Mouse (Mus musculus) heart, postnatal 25 days (tissue): ENCODE results near the gene Slco3a1. TPM values are rescaled to one million over a fixed set of nuclear protein-coding genes. Genes with fewer than 3 reads are reported as not detected.
A peak's percentile ranks its signal among the peaks of the same experiment; 100 is the strongest.

Experiments used
- DNase-seq: peaks from one replicate; pipeline ENCODE4 v3.0.0; 2022; ENCODE audit warnings: low spot score
- intact Hi-C: fragments of 180-260 bp; cut with DNase I; formaldehyde crosslinking; loops from one replicate; pipeline ENCODE4 v1.15.1; 2025
- total RNA-seq, 2 experiments: library from RNA; stranded (reverse); gene quantifications; 2 replicates each; pipeline ENCODE4 v1.2.3; 2021

Slco3a1 gene
- total RNA-seq, 2 experiments from 2014 or later: 95.3 to 105 TPM

DNA sequence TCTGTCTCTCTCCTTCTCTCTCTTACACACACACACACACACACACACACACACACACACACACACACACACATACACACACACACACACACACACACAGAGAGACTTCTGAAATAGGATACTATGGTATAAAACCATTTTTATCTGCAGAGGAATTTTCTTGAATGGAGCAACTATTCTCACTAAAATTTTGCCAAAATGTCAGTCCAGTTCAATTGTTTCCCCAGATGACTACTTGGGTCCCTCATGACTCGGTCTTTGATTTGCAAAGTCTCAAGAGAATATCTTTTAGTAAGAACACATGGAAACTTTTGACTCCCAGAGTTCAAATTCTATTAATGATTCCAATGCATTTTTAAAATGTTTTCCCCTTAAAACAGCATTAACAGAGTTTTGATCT, 60.8 kb downstream of the Slco3a1 start:
- DNase-seq: no peak
- intact Hi-C loops: no loop called here

DNA sequence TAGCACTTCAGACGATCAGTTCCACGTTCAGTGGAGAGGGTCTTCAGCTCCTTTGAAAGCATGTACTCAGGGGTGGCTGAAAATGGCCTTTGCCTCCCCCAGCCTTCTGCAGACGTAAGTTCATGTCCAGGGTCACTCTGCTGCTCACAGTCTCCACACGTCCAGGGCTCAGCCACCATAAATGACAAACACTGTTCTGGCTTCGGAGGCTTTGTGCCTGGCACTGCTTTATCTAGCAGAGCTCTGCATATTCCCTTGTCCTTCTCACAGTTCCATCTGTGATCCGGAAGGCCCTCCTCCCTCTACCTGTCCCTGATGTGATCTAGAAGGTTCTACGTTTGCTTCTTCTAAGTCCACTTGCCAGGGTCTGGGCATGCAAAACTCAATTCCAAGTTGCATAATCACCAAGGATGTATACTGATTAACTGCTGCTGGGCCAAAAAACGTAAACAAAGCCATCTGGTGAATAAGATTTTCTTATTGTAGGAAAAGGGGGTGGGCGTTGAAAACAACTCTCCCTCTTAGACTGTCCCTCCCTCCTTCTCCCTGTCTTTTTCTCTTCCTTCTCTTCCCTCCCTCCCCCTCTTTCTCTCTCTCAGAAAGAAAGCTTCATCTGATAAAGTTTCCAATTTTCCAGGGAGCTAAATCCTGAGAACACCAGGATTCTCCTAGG, 62.8 kb downstream of the Slco3a1 start:
- intact Hi-C loops: no loop called here
- DNase-seq: no peak

DNA sequence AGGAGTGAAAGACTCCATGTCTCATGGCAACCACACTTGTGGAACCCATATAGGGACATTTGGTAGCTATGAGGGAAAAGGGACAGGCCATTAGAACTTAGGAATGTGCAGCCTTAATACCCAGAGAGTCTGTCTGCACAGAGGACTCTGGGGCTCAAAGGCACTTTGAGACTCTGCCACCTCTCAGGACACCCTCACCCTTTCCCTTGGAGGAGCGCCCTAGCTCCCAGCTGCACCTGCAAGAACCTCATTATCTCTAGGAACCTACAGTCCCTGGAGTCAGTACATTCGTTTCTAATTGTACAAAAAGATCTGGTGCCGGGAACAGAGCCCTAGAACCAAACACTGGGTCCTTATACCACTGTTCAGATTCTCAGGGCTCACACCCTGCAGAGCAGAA, 66.4 kb downstream of the Slco3a1 start:
- intact Hi-C loops: no loop called here
- DNase-seq: no peak

DNA sequence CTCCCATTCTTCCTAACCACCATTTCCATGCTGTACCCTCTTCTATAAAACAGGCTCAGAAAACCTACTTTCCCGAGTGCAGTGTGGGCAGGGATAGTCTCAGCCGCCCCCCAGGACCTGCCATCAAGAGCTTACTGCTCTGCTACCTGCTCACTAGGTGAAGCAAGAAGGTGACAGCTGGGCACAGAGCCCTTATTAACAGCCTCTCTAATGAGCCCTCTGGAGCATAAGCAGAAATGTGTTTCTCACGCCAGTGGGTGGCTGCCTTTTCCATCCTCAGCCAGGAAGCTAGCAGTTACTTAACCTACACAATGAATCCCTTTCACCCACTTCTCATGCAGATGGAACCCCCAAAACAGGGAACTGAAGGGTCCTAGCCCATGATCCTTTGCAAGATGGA, 66.9 kb downstream of the Slco3a1 start:
- intact Hi-C loops: no loop called here
- no peak for DNase-seq

DNA sequence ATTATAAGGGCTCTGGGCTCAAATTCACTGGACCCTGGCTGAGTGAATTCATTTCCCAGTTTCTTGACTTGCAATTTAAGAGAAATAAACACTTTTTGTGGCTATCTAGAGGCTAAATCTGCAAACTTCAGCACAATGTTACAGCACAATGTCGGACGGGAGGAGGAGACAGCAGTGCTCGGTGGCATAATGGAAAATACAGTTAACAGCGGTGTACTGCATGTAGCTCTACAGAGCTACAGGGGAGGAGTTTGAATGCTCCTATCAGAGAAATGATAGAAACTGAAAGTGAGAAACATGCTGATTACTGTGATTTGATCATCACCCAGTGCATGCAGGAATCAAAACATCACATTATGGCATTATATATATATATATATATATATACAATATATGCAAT, 68.5 kb downstream of the Slco3a1 start:
- no peak for DNase-seq
- intact Hi-C loops: no loop called here

DNA sequence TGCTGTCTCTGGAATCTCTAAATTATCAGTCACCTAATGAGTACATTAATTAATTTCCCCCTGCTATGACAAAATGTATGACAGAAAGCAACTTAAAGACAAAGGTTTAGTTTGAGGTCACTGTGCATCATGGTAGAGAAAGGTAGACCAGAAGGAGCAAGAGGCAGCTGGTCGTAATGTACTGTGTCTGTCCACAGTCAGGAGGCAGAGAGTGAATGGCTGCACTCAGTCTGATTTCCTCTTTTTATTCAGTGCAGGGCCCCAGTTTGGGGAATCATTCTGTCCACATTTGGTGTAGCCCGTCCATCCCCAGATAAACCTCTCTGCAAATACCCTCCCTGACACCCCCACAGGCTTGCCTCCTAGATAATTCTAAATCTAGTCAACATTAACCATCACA, 68.9 kb downstream of the Slco3a1 start:
- DNase-seq: no peak
- intact Hi-C loops: no loop called here

DNA sequence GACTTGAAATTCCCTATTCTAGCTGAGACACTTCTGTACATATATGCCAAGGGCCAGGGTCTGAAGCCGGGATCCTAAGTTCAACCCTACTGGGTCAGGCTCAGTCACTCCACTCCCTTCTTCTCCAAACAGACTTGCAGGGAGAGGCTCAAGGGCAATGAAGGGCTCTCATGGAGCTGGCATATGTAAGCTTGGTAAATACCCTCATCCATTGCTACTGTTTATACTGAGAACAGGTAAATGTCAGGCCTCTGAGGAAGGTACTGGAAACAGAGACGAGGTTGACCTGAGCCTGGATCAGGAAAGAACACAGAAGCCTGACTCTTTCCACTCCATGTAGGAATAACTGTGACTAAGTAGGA, 70.6 kb downstream of the Slco3a1 start:
- DNase-seq: no peak
- intact Hi-C loops: no loop called here

DNA sequence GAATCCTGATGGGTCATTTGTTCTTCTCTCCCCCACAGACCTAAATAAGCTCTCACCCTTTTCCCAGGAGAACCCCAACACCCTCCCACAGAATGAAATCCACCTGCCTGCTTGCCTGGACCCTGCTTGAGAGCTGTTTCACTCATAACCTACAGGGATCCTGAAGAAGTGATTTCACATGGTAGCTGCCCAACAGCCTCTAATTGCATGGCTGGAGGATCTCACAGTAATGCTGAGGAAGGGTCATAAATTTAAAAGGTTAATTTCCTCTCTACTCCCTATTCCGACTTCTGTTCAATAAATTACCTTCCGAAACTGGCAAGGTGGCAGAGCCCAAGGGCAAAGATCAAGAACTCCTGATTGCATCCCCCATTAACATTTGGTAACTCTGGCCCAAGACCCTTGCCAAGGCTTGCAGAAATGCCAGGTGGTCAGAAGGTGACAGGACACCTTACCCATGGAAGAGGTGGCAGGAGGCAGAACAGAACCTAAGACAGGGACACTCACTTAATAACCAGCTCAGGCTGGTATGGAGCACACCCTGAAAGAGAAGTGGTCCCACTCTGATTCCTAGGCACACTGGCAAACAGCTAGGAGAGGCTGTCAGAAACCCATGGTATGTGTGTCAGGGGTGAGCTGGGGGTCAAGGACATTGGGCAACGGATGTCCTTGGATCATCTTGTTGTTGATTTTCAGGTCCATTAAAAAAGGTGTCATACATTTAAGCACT, 71.1 kb downstream of the Slco3a1 start:
- DNase-seq: no peak
- intact Hi-C loops: no loop called here

DNA sequence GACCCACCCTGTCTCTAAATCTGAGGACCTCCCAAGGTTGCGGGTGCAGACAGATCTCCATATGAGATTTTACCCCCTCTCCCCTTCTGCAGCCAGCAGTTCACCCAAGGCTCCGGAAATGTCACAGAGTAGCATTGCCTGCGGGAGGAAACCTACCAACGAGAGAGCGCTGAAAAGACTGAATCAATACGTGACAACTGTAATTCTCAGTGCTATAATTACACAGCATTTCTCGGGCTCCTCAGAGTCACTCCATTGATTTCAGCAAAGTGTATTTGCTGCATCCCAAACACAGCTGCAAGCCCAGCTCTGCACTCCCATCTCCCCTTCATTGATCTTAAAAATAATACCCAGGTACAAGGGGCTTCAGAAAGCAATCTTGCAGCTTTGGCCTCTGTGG, 82.8 kb downstream of the Slco3a1 start:
- intact Hi-C loops: loop anchor here (5.0 kb wide), 1 partner anchor 81 kb away; the partner anchor contains the start of gene Slco3a1
- no peak for DNase-seq

DNA sequence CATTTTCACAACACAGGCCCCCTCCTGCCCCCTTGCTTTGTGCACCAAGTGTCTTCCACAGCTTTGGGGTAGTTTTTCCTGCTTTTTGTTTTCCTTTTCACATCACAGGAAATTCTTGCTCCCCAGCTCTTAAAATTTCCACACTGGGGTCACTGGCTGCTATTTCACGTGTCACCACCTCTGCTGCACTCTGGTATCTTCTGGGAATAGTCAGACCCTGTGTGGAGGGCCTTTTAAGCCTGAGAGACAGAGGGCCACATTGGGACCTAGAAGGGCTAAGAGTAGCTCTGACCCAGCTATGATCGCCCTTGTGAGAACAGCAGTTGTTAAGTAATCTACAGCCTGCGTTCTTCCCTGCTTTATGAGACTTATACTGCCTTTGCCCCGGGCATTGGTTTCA, 87.7 kb downstream of the Slco3a1 start:
- intact Hi-C loops: no loop called here
- no peak for DNase-seq

DNA sequence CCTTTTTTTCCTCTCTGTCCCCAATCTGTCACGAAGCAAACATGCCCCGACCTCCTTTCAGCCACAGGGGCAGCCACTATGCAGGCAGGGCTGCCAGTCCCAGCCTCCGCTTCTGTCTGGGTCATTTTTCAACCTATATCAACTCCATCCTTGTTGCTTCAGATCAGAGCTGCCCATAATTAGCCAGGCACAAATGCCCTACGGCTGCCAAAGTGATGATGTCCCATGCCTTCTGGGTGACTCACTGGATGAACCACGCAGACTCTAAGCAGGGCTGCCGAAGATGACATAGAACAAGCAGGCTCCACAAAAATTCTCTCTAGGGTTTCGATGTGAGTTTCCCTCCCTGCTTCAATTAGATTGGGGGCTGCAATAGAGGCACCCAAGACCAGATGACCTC, 89.9 kb downstream of the Slco3a1 start:
- intact Hi-C loops: loop anchor here (5.0 kb wide), 1 partner anchor 83 kb away; no protein-coding TSS in a partner anchor
- peak; percentile 7 for DNase-seq

DNA sequence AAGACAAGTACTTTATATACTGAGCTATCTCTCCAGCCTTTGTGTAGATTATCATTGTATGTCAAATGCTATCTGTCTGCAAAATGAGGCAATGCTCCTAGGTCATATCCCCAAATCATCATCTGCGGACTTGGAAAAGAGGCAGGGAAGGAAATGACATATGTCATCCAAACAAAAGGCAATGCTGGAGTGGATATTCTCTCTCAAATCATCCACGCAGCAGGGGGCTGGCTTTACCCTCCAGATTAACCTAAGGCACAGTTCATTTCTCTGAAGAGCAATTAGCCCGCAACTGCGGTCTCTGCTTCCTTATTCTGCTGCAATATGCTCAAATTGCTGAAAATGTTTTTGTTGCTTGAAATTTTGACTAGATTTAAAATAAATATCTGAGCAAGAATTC, 92.1 kb downstream of the Slco3a1 start:
- intact Hi-C loops: loop anchor here (5.0 kb wide), 1 partner anchor 85 kb away; no protein-coding TSS in a partner anchor
- DNase-seq: no peak

DNA sequence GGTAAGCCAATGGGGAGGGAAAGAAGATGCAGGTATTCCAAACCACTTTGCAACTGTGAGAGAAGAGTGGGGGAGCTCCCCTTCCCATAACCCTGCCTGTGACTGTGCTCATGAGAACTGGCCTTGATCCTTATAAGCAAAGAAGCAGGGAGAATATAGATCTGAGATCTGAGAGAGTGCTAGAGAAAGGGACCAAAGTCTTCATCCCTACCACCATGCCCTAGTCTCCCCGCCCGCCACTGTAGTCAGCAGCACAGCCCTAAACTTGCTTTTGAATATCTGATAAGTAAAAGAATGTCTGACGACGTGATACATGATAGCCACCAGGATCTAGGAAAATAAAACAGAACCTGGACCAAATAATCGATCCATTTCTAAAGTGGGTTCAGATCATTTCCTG, 92.8 kb downstream of the Slco3a1 start:
- intact Hi-C loops: loop anchor here (5.0 kb wide), 1 partner anchor 86 kb away; no protein-coding TSS in a partner anchor
- no peak for DNase-seq

DNA sequence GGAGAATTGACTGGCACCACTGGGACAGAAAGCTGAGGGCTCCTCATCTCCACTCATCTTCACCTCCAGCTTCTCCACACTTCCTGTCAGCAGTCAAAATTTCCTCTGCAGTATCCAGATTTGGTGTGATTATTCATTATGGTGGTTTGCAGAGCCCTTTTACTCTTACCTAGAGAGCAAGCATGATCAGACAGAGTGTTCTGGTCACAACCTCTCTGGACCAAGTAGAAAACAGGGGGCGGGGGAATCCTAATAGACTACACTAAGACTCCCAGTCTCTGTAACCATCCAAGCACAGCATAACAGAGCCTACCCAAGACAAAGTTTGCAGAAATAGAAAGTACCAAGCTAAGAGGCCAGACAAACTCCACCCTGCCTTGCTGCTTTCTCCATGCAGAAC, 93.4 kb downstream of the Slco3a1 start:
- no peak for DNase-seq
- intact Hi-C loops: loop anchor here (5.0 kb wide), 1 partner anchor 86 kb away; no protein-coding TSS in a partner anchor

DNA sequence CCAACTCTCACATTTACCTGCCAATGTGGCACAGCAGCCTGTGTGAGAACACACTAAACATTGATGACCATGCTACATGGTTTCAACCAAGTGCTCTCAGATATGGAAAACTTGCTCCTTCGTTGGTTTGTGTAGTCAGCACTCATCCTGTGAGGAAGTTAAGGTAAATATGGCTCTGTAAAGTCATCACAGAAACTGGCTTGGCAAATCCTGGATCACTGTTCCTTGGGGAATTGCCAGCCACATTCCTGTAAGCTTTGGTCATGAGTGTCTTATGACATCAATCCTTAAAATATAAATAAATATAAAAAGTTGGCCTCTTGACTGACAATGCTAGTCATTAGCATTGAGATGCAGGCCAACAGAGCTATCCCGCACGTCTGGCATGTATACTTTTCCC, 94.8 kb downstream of the Slco3a1 start:
- intact Hi-C loops: loop anchor here (5.0 kb wide), 2 partner anchors 83 to 87 kb away; no protein-coding TSS in a partner anchor
- DNase-seq: no peak

DNA sequence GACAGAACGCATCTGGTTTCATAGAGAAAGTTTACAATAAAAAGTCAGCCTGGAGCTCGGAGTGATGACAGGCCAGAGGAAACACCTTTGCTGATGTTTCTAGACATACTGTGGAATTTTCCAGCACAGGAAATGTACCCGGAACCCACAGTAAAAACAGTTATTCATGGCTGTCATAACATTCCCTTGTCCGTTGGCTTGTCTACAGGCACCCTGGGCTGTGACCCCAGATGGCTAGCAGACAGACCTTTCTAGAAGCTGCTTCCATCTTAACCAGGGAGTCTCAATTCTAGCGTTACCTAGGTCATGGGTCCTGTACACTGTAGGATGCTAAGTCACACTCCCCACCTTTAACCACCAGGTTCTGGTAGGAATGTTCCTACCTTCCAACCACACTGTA, 95.3 kb downstream of the Slco3a1 start:
- intact Hi-C loops: loop anchor here (5.0 kb wide), 1 partner anchor 82 kb away; no protein-coding TSS in a partner anchor

DNA sequence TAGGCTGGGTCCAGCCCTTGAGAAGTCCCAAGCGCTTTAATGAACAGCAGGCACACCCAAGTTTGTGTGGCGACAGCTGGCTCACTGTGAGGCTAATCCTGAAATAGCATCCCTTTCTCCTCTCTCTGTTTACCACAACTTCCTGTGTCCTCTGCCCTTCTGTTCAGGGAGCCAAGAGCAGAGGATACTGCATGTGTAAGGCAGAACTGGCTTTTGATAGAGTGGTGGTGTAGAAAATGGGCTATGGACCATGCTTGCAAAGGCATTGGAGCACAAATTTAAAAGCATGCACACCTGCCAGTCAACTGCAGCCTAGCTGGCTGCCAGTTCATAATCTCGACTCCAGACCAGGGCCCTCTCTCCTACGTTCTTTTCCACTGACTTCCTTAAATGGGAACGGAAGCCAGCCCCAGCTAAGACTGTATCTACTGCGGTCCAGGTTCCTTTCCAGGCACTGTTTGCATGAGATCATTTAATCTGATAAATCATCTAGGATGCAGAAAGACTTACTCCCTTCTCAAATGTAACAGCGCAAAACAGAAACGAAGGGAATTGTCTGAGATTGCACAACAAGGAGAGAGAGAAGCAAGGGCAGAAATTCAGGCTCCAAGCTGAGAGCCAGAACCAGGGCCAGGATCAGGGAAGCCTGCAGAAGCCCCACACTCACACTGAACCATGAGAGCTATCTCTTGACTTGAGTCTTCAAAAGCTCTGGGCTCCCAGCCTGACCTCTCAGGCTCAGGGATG, 95.9 kb downstream of the Slco3a1 start:
- DNase-seq: peak; percentile 47
- intact Hi-C loops: loop anchor here (5.0 kb wide), 1 partner anchor 81 kb away; no protein-coding TSS in a partner anchor

More for the DNA sequence above, 95.3 kb downstream of the Slco3a1 start:
- no peak for DNase-seq

DNA sequence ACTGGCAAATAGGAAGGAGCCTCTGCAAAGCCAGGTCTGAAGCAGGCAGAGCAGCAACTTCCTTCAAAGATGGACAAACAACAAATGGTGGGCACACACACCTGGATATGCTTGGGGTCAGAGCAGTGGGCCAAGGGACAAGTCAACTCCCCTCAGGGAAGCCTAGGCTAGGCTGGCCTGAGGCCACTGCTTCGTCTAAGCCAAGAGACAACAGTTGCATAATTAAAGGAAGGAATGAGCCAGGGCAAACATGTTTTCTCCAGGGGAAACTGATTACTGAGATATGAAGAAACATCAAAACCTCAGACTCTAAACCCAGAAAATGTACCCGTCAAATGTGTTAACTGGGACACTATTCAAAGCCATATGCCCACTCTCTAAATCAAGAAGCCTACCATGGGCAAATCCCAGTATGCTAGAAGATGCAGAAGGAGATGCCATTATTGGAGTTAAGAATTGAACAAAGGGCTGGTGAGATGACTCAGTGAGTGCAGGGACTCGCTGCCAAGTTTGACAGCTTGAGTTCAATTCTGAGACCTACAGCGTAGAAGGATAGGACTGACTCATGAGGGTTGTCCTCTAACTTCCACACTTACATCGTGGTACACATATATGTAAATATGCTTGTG, 97.1 kb downstream of the Slco3a1 start:
- intact Hi-C loops: loop anchor here (5.0 kb wide), 1 partner anchor 80 kb away; no protein-coding TSS in a partner anchor
- peak; percentile 49 for DNase-seq

DNA sequence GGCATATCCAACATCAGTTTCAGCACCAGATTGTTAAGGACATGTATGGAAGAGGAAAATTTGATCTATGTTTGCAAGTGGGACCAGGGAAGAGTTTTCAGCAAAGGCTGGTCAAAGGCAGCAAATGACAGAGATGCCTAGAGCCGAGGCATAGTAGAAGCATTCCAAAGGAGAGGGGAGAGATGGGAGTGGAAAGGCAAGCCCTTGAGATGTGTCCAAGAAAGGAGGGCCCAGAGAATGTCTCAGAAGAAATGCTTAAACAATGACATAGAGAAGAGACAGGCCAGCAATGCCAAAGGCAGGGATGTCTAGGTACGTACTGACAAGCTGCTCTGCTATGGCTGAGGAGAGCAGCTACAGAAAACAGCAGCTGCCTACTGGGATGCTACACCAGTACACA, 97.8 kb downstream of the Slco3a1 start:
- DNase-seq: no peak
- intact Hi-C loops: loop anchor here (5.0 kb wide), 1 partner anchor 79 kb away; no protein-coding TSS in a partner anchor

DNA sequence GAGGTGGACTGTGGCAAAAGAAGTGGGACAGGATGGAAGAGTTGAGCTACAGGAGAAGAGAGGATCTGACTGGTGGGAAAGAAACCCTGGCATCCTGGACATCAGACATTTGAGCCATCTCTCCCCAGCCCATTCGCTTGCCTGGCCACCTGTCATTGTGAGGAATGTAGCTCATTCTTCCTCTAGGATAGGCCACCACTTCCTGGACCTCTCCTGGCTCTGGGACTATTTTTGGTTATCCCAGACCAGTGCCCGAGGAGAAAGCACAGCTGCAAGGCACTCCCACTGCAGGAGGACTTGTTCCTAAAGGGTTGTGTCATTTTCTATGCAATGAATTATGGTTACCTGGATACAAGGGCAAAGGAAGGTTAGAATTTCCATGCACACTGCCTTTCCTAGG, 103.5 kb downstream of the Slco3a1 start:
- DNase-seq: no peak
- intact Hi-C loops: no loop called here
